ENCODE assay signal across 8 mouse cellular contexts in genomic region chr3:89436176-89437113, GRCm38 (mm10). TPM values are rescaled to one million over a fixed set of nuclear protein-coding genes. Genes with fewer than 3 reads are reported as not detected.
DNase-seq lines count a peak whose midpoint lies in the region; ATAC-seq and TF ChIP-seq lines count a peak whose summit lies in the region.

Gene Pbxip1 (plus strand): TSS chr3:89436706.

- H3K4me3 ChIP-seq in left cerebral cortex, adult 2 months, result peak within 1 kb of the TSS; percentile 38
- H3K4me3 ChIP-seq in embryonic facial prominence, embryonic 15.5 days (replicated peaks), result peak within 1 kb of the TSS; percentile 52
- H3K4me3 ChIP-seq in heart, embryonic 14.5 days (ENCODE audit: control insufficient read depth in 1 of 2, insufficient read depth in 1 of 2, low read depth in 1 of 2, low read length in 2 of 2), result peak within 1 kb of the TSS; percentile 54 to 75
- H3K4me3 ChIP-seq in liver, embryonic 16.5 days (ENCODE audit: low read depth, low read length), result peak within 1 kb of the TSS; percentile 61
- peak within 1 kb of the TSS; percentile 29 for H3K4me3 ChIP-seq in neural tube, embryonic 12.5 days

- peak; percentile 69 for ATAC-seq in embryonic facial prominence, embryonic 15.5 days (ENCODE audit: insufficient number of reproducible peaks, low FRiP score, low TSS enrichment, low read depth)
- peak; percentile 83 for ATAC-seq in heart, embryonic 14.5 days (ENCODE audit: insufficient number of reproducible peaks, insufficient read depth, low FRiP score, low read depth)
- ATAC-seq in liver, embryonic 16.5 days (ENCODE audit: low read depth), result peak; percentile 81
- ATAC-seq in neural tube, embryonic 12.5 days (ENCODE audit: low FRiP score, low read depth), result peak; percentile 37; the same call in 1 of the 2 replicates

- H3K4me2 ChIP-seq in embryonic facial prominence, embryonic 15.5 days (replicated peaks), result peak within 1 kb of the TSS; percentile 57
- peak within 1 kb of the TSS; percentile 72 for H3K4me2 ChIP-seq in heart, embryonic 14.5 days (ENCODE audit: low read length)
- H3K4me2 ChIP-seq in liver, embryonic 16.5 days (ENCODE audit: low read depth, low read length), result peak within 1 kb of the TSS; percentile 74
- peak within 1 kb of the TSS; percentile 56 for H3K4me2 ChIP-seq in neural tube, embryonic 12.5 days (replicated peaks)

- peaks cover 28% of the 10 kb centered on the region for H3K4me1 ChIP-seq in embryonic facial prominence, embryonic 15.5 days
- peaks cover 9 to 20% of the 10 kb centered on the region in 2 experiments for H3K4me1 ChIP-seq in heart, embryonic 14.5 days (ENCODE audit: control insufficient read depth in 2 of 2, insufficient read depth in 2 of 2, low read length in 2 of 2)
- peaks cover 18% of the 10 kb centered on the region for H3K4me1 ChIP-seq in liver, embryonic 16.5 days (ENCODE audit: control insufficient read depth, low read depth, low read length)
- peaks cover 17% of the 10 kb centered on the region for H3K4me1 ChIP-seq in neural tube, embryonic 12.5 days

- WGBS in embryonic facial prominence, embryonic 15.5 days, result 5% methylated on average over 16 of the region's 16 CpGs
- 3% methylated on average over 16 of the region's 16 CpGs for WGBS in heart, embryonic 14.5 days
- 4% methylated on average over 16 of the region's 16 CpGs for WGBS in liver, embryonic 16.5 days (ENCODE audit: insufficient replicate concordance)
- 5% methylated on average over 16 of the region's 16 CpGs for WGBS in neural tube, embryonic 12.5 days

- H3K36me3 ChIP-seq in embryonic facial prominence, embryonic 15.5 days, result peaks cover 26% of the 10 kb centered on the region
- peaks cover 43% of the 10 kb centered on the region for H3K36me3 ChIP-seq in heart, embryonic 14.5 days (ENCODE audit: control insufficient read depth, insufficient read depth, low read length)
- peaks cover 17% of the 10 kb centered on the region for H3K36me3 ChIP-seq in liver, embryonic 16.5 days (ENCODE audit: control insufficient read depth, insufficient read depth)
- peaks cover 31% of the 10 kb centered on the region for H3K36me3 ChIP-seq in neural tube, embryonic 12.5 days

- peak within 1 kb of the TSS; percentile 57 for H3K9ac ChIP-seq in embryonic facial prominence, embryonic 15.5 days
- peak within 1 kb of the TSS; percentile 75 for H3K9ac ChIP-seq in heart, embryonic 14.5 days (ENCODE audit: low read length)
- H3K9ac ChIP-seq in liver, embryonic 16.5 days (ENCODE audit: low read depth, low read length), result peak within 1 kb of the TSS; percentile 69
- H3K9ac ChIP-seq in neural tube, embryonic 12.5 days, result peak within 1 kb of the TSS; percentile 26

- DNase-seq in left cerebral cortex, adult 2 months (ENCODE audit: extremely low spot score in 1 of 2, low spot score in 2 of 2), result no peak
- DNase-seq in left cerebral cortex, adult 11 months (ENCODE audit: low spot score), result no peak
- DNase-seq in kidney, postnatal 10 days, result peak; percentile 82
- DNase-seq in urinary bladder, postnatal 14 days (ENCODE audit: low spot score), result peak; percentile 66

- no peaks in the 10 kb centered on the region for H3K9me3 ChIP-seq in embryonic facial prominence, embryonic 15.5 days (replicated peaks)
- H3K9me3 ChIP-seq in heart, embryonic 14.5 days (ENCODE audit: control insufficient read depth, low read length), result no peaks in the 10 kb centered on the region
- no peaks in the 10 kb centered on the region for H3K9me3 ChIP-seq in liver, embryonic 16.5 days (replicated peaks; ENCODE audit: control insufficient read depth, low read length)
- no peaks in the 10 kb centered on the region for H3K9me3 ChIP-seq in neural tube, embryonic 12.5 days

- peak within 1 kb of the TSS; percentile 63 for H3K27ac ChIP-seq in left cerebral cortex, adult 2 months
- H3K27ac ChIP-seq in embryonic facial prominence, embryonic 15.5 days (replicated peaks), result peak within 1 kb of the TSS; percentile 70
- H3K27ac ChIP-seq in heart, embryonic 14.5 days (replicated peaks in 1 of 2; ENCODE audit: control insufficient read depth in 1 of 2, insufficient read depth in 1 of 2, low read depth in 2 of 2, low read length in 2 of 2), result peak within 1 kb of the TSS; percentile 70 to 74
- H3K27ac ChIP-seq in liver, embryonic 16.5 days (ENCODE audit: low read length), result peak within 1 kb of the TSS; percentile 59
- H3K27ac ChIP-seq in neural tube, embryonic 12.5 days, result no peak within 1 kb of the TSS

- intact Hi-C loops in left cerebral cortex, adult 2 months (cut with DNase I), result loop anchor here (2.0 kb wide), 1 partner anchor 22 kb away; no protein-coding TSS in a partner anchor

- no peak for TF ChIP-seq CTCF in left cerebral cortex, adult 2 months (IDR thresholded peaks at IDR 0.05)

- no peaks in the 10 kb centered on the region for H3K27me3 ChIP-seq in embryonic facial prominence, embryonic 15.5 days
- H3K27me3 ChIP-seq in heart, embryonic 14.5 days (ENCODE audit: control insufficient read depth, insufficient read depth, low read length), result no peaks in the 10 kb centered on the region
- H3K27me3 ChIP-seq in liver, embryonic 16.5 days (ENCODE audit: control insufficient read depth, insufficient read depth, low read depth, low read length), result no peaks in the 10 kb centered on the region
- no peaks in the 10 kb centered on the region for H3K27me3 ChIP-seq in neural tube, embryonic 12.5 days (replicated peaks)

RNA-seq across cellular contexts. Expression of gene Pbxip1, which starts in this region (rescaled TPM):
- 10 to 100 TPM; 33.8 to 34.8 TPM for total RNA-seq in left cerebral cortex, adult 2 months (2021)
- polyA plus RNA-seq in embryonic facial prominence, embryonic 15.5 days (2015; fragmentation: Nextera tagmentation; extraction: Ambion mirVana), result 38.3 and 40.4 TPM in 2 replicates
- polyA plus RNA-seq in heart, embryonic 14.5 days (2014; fragmentation: Nextera tagmentation; extraction: Ambion mirVana), result 36.9 and 37.3 TPM in 2 replicates
- 7.2 and 8.6 TPM in 2 replicates for polyA plus RNA-seq in liver, embryonic 16.5 days (2015; fragmentation: Nextera tagmentation; extraction: Ambion mirVana)
- polyA plus RNA-seq in neural tube, embryonic 12.5 days (2016; fragmentation: Nextera tagmentation; extraction: Ambion mirVana), result 15.5 and 16.8 TPM in 2 replicates

Comparison
In these comparisons a context has a peak if more than half of its experiments do, and no peak if none do; other contexts are left out.
1. DNase-seq: peak in kidney, postnatal 10 days (single experiment) and urinary bladder, postnatal 14 days (single experiment); none in left cerebral cortex, adult 2 months (0 of 2) and left cerebral cortex, adult 11 months (single experiment).
2. Peak in every context shown above with its lines, with median percentiles within 50 percentile points of each other: H3K4me3 ChIP-seq, ATAC-seq, H3K4me2 ChIP-seq and H3K9ac ChIP-seq.